Mouse (Mus musculus) stomach, postnatal 0 days (tissue): ENCODE results near the gene Spon2.

ENCODE experiments used
- CTCF ChIP-seq: IDR thresholded peaks from 2 replicates; pipeline ENCODE4 v1.5.1; 2016; ENCODE audit warnings: antibody characterized with exemption, low read depth, mild to moderate bottlenecking, moderate library complexity
- EP300 ChIP-seq: optimal IDR thresholded peaks from 2 replicates; pipeline ENCODE3; 2016; ENCODE audit warnings: antibody characterized with exemption

DNA sequence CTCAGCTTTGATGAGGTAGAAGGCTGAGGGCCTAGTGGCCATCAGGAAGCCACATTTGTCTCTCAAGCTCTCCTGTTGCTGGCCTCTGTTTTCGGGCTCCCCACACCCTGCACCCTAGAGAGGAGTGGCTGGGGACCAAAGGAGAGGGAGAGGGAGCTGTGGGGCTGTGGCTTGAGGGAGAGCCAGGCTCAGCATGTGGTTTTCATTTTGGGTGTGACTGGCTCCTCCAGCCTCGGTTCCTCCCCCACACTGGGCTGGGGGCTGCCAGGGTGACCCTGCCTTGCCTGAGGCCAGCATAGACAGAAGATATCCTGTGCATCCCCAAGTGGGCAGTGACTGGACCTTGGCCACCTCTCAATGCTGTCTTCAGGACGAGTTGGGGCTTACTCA is 20.0 kb upstream of the Spon2 start:
- no peak for TF ChIP-seq EP300
- no peak for TF ChIP-seq CTCF
